Mouse (Mus musculus): Measurements from ENCODE around the gene A030003K21Rik. TPM values are rescaled to one million over a fixed set of nuclear protein-coding genes. Genes with fewer than 3 reads are reported as not detected.

Gene A030003K21Rik
- polyA plus RNA-seq, 1 experiment from 2014 or later = not detected

- Histone ChIP-seq H3K4me1 (ENCODE audit: control insufficient read depth, insufficient read depth, low read length) (no peaks in the 10 kb centered on the region), H3K4me2 (ENCODE audit: low read length) (no peak overlapping the region), H3K9me3 (replicated peaks; ENCODE audit: control insufficient read depth, low read length) (no peaks in the 10 kb centered on the region), H3K4me3 (ENCODE audit: low read depth, low read length) (no peak overlapping the region), H3K27me3 (replicated peaks; ENCODE audit: control insufficient read depth, insufficient read depth, low read length) (no peaks in the 10 kb centered on the region), H3K27ac (ENCODE audit: low read depth, low read length) (no peak overlapping the region), H3K9ac (ENCODE audit: low read length) (no peak overlapping the region), H3K36me3 (ENCODE audit: control insufficient read depth, insufficient read depth, low read length) (peaks cover 30% of the 10 kb centered on the region)
- DNase-seq (ENCODE audit: low spot score) (no peak), ATAC-seq (no peak)
- 93% methylated on average over 7 of the region's 7 CpGs for WGBS
Measured at GRCm38 (mm10) chr1:82893269-82893668, 49.9 kb downstream of the A030003K21Rik start.

Other genes starting within 250 kb of the A030003K21Rik start
- 462 and 492 TPM in 2 replicates for gene Mff, start 218.5 kb downstream of the A030003K21Rik start, polyA plus RNA-seq (2014; fragmentation: Nextera tagmentation; extraction: Ambion mirVana)
- gene Tm4sf20, start 174.9 kb downstream of the A030003K21Rik start, polyA plus RNA-seq (2014; fragmentation: Nextera tagmentation; extraction: Ambion mirVana) = not detected in 2 replicates
- not detected in 2 replicates for gene Gm47791, start 172.1 kb downstream of the A030003K21Rik start, polyA plus RNA-seq (2014; fragmentation: Nextera tagmentation; extraction: Ambion mirVana)
- 40.4 and 42.3 TPM in 2 replicates for gene Agfg1, start 103.9 kb downstream of the A030003K21Rik start, polyA plus RNA-seq (2014; fragmentation: Nextera tagmentation; extraction: Ambion mirVana)
- not detected in 2 replicates for gene A030005L19Rik, start 30.1 kb downstream of the A030003K21Rik start, polyA plus RNA-seq (2014; fragmentation: Nextera tagmentation; extraction: Ambion mirVana)
- not detected in 2 replicates for gene A030014E15Rik, start 18.5 kb downstream of the A030003K21Rik start, polyA plus RNA-seq (2014; fragmentation: Nextera tagmentation; extraction: Ambion mirVana)
- gene Gm6217, start 12.0 kb downstream of the A030003K21Rik start, polyA plus RNA-seq (2014; fragmentation: Nextera tagmentation; extraction: Ambion mirVana) = not detected in 2 replicates
- not detected in 2 replicates for gene Gm7544, start 12.6 kb upstream of the A030003K21Rik start, polyA plus RNA-seq (2014; fragmentation: Nextera tagmentation; extraction: Ambion mirVana)
- gene Gm47955, start 16.9 kb upstream of the A030003K21Rik start, polyA plus RNA-seq (2014; fragmentation: Nextera tagmentation; extraction: Ambion mirVana) = not detected in 2 replicates
- gene Gm47959, start 57.2 kb upstream of the A030003K21Rik start, polyA plus RNA-seq (2014; fragmentation: Nextera tagmentation; extraction: Ambion mirVana) = not detected in 2 replicates
- gene Slc19a3, start 95.1 kb upstream of the A030003K21Rik start, polyA plus RNA-seq (2014; fragmentation: Nextera tagmentation; extraction: Ambion mirVana) = 0.57 and 0.75 TPM in 2 replicates
- not detected in 2 replicates for gene Krtap28-10, start 99.1 kb upstream of the A030003K21Rik start, polyA plus RNA-seq (2014; fragmentation: Nextera tagmentation; extraction: Ambion mirVana)
- not detected in 2 replicates for gene Gm47969, start 101.5 kb upstream of the A030003K21Rik start, polyA plus RNA-seq (2014; fragmentation: Nextera tagmentation; extraction: Ambion mirVana)
- gene A030005K14Rik, start 116.0 kb upstream of the A030003K21Rik start, polyA plus RNA-seq (2014; fragmentation: Nextera tagmentation; extraction: Ambion mirVana) = not detected in 2 replicates
- gene Krtap28-13, start 117.5 kb upstream of the A030003K21Rik start, polyA plus RNA-seq (2014; fragmentation: Nextera tagmentation; extraction: Ambion mirVana) = not detected in 2 replicates
- not detected in 2 replicates for gene Ccl20, start 173.4 kb upstream of the A030003K21Rik start, polyA plus RNA-seq (2014; fragmentation: Nextera tagmentation; extraction: Ambion mirVana)
- gene Daw1, start 216.4 kb upstream of the A030003K21Rik start, polyA plus RNA-seq (2014; fragmentation: Nextera tagmentation; extraction: Ambion mirVana) = 0.51 and 0.80 TPM in 2 replicates